Mouse (Mus musculus): Measurements from ENCODE around the gene Hist3h2a. TPM values are rescaled to one million over a fixed set of nuclear protein-coding genes. Genes with fewer than 3 reads are reported as not detected.

Gene Hist3h2a
- polyA plus RNA-seq, 1 experiment from 2014 or later = 16.7 TPM

DNA sequence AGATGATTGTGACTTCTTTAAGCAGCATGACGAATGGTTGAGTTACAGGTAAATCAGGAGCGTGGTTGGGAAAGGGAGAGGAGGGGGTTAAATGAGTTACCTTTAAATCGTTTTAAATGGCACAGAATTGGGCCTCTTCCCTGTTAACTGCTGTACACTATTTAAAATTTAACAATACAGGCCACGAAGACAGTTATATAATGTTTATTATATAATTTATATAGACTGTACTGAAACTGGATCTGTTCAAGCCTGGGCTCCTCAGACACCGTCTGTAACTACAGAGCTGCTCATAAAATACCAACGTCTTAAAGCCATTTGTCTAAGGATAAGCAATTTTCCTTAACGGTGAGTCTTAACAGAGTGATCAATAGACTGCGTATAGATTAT is 1.4 kb downstream of the Hist3h2a start:
- TF ChIP-seq CTCF (IDR thresholded peaks at IDR 0.05; ENCODE audit: low read depth) = no peak
- Histone ChIP-seq H3K4me3 (ENCODE audit: low read depth, low read length) (peak overlapping the region; percentile 56), H3K36me3 (ENCODE audit: control insufficient read depth, insufficient read depth) (peaks cover 8% of the 10 kb centered on the region; the same call in 1 of the 2 replicates), H3K27ac (ENCODE audit: low read depth, low read length) (no peak overlapping the region), H3K27me3 (replicated peaks; ENCODE audit: control insufficient read depth, insufficient read depth, low read length) (no peaks in the 10 kb centered on the region), H3K9ac (ENCODE audit: low read depth, low read length) (peak overlapping the region; percentile 61), H3K9me3 (ENCODE audit: control insufficient read depth) (no peaks in the 10 kb centered on the region), H3K4me1 (replicated peaks; ENCODE audit: control insufficient read depth, insufficient read depth, low read length) (peaks cover 8% of the 10 kb centered on the region; the same call in 1 of the 2 replicates), H3K4me2 (replicated peaks; ENCODE audit: low read depth) (peak overlapping the region; percentile 78)
- no peak for ATAC-seq
- 6% methylated on average over 8 of the region's 8 CpGs for WGBS

- Histone ChIP-seq H3K4me2 (replicated peaks; ENCODE audit: low read depth) (peak overlapping the region; percentile 78; the same call in 1 of the 2 replicates), H3K27ac (ENCODE audit: low read depth, low read length) (no peak overlapping the region), H3K4me1 (replicated peaks; ENCODE audit: control insufficient read depth, insufficient read depth, low read length) (peaks cover 8% of the 10 kb centered on the region; the same call in 1 of the 2 replicates), H3K9me3 (ENCODE audit: control insufficient read depth) (no peaks in the 10 kb centered on the region), H3K36me3 (ENCODE audit: control insufficient read depth, insufficient read depth) (peaks cover 8% of the 10 kb centered on the region; the same call in 1 of the 2 replicates), H3K9ac (ENCODE audit: low read depth, low read length) (no peak overlapping the region), H3K4me3 (ENCODE audit: low read depth, low read length) (no peak overlapping the region), H3K27me3 (replicated peaks; ENCODE audit: control insufficient read depth, insufficient read depth, low read length) (peaks cover 8% of the 10 kb centered on the region; the same call in 1 of the 2 replicates)
- TF ChIP-seq CTCF (IDR thresholded peaks at IDR 0.05; ENCODE audit: low read depth) = no peak
- no peak for ATAC-seq
- WGBS = 80% methylated on average over 5 of the region's 5 CpGs
These were observed 2.9 kb downstream of the Hist3h2a start for GRCm38 (mm10) chr11:58957226-58957914.

DNA sequence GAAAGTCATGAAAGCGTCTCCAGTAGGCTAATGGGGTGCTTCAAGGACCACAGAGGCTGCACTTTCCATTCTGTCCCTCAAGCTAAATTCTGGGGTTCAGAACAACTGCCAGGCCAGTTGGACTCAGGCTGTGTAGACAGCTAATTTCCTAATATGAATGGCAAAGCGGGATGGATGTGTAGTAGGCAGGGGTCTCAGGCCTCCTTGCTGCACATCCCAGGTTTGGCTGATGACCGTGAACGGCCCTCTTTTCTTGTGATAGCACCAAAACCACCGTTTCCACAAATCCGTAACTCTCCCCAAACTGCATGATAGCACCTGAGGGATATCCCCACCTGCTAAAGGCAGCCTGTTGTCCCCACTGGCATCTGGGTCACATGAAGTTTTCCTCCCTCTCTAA is 4.1 kb downstream of the Hist3h2a start:
- H3K27me3 ChIP-seq (replicated peaks; ENCODE audit: control insufficient read depth, insufficient read depth, low read length) = peaks cover 8% of the 10 kb centered on the region
- TF ChIP-seq CTCF (IDR thresholded peaks at IDR 0.05; ENCODE audit: low read depth) = no peak
- H3K4me3 ChIP-seq (ENCODE audit: low read depth, low read length) = no peak overlapping the region
- H3K4me2 ChIP-seq (replicated peaks; ENCODE audit: low read depth) = no peak overlapping the region
- WGBS = 91% methylated on average over 6 of the region's 6 CpGs
- no peak overlapping the region for H3K27ac ChIP-seq (ENCODE audit: low read depth, low read length)
- no peak overlapping the region for H3K9ac ChIP-seq (ENCODE audit: low read depth, low read length)
- H3K9me3 ChIP-seq (ENCODE audit: control insufficient read depth) = no peaks in the 10 kb centered on the region
- ATAC-seq = no peak
- peaks cover 8% of the 10 kb centered on the region; the same call in 1 of the 2 replicates for H3K36me3 ChIP-seq (ENCODE audit: control insufficient read depth, insufficient read depth)
- peaks cover 8% of the 10 kb centered on the region; the same call in 1 of the 2 replicates for H3K4me1 ChIP-seq (replicated peaks; ENCODE audit: control insufficient read depth, insufficient read depth, low read length)

- no peak for ATAC-seq
- peaks cover 8% of the 10 kb centered on the region; the same call in 1 of the 2 replicates for H3K4me1 ChIP-seq (replicated peaks; ENCODE audit: control insufficient read depth, insufficient read depth, low read length)
- H3K9me3 ChIP-seq (ENCODE audit: control insufficient read depth) = no peaks in the 10 kb centered on the region
- H3K4me3 ChIP-seq (ENCODE audit: low read depth, low read length) = peak overlapping the region; percentile 43
- H3K27me3 ChIP-seq (replicated peaks; ENCODE audit: control insufficient read depth, insufficient read depth, low read length) = peaks cover 8% of the 10 kb centered on the region
- peak overlapping the region; percentile 76 for H3K4me2 ChIP-seq (replicated peaks; ENCODE audit: low read depth)
- TF ChIP-seq CTCF (IDR thresholded peaks at IDR 0.05; ENCODE audit: low read depth) = no peak
- no peak overlapping the region for H3K9ac ChIP-seq (ENCODE audit: low read depth, low read length)
- H3K27ac ChIP-seq (ENCODE audit: low read depth, low read length) = no peak overlapping the region
- peaks cover 8% of the 10 kb centered on the region; the same call in 1 of the 2 replicates for H3K36me3 ChIP-seq (ENCODE audit: control insufficient read depth, insufficient read depth)
- WGBS = 35% methylated on average over 15 of the region's 15 CpGs
These were observed 4.8 kb downstream of the Hist3h2a start for GRCm38 (mm10) chr11:58959186-58959825.

- ATAC-seq = peak; percentile 73
These were observed 5.5 kb downstream of the Hist3h2a start for GRCm38 (mm10) chr11:58959921-58960465.

More at GRCm38 (mm10) chr11:58959921-58960465, 5.5 kb downstream of the Hist3h2a start:
- Histone ChIP-seq H3K4me2 (replicated peaks; ENCODE audit: low read depth) (peak overlapping the region; percentile 76), H3K9ac (ENCODE audit: low read depth, low read length) (no peak overlapping the region), H3K36me3 (ENCODE audit: control insufficient read depth, insufficient read depth) (peaks cover 8% of the 10 kb centered on the region; the same call in 1 of the 2 replicates), H3K27ac (ENCODE audit: low read depth, low read length) (no peak overlapping the region), H3K27me3 (replicated peaks; ENCODE audit: control insufficient read depth, insufficient read depth, low read length) (peaks cover 8% of the 10 kb centered on the region), H3K4me3 (ENCODE audit: low read depth, low read length) (peak overlapping the region; percentile 43), H3K4me1 (replicated peaks; ENCODE audit: control insufficient read depth, insufficient read depth, low read length) (peaks cover 8% of the 10 kb centered on the region; the same call in 1 of the 2 replicates), H3K9me3 (ENCODE audit: control insufficient read depth) (no peaks in the 10 kb centered on the region)
- peak; percentile 60 for TF ChIP-seq CTCF (IDR thresholded peaks at IDR 0.05; ENCODE audit: low read depth)
- WGBS = 2% methylated on average over 40 of the region's 40 CpGs

Data from intestine, postnatal 0 days (tissue).